Mouse (Mus musculus) lung, adult 2 months (tissue): Measurements from ENCODE around the gene Mrps30. TPM values are rescaled to one million over a fixed set of nuclear protein-coding genes. Genes with fewer than 3 reads are reported as not detected.

Experiments used
- DNase-seq: peaks from one replicate; pipeline ENCODE4 v3.0.0; 2022
- H3K4me1 ChIP-seq: fragments of 200-500 bp; 2 replicates; pipeline ENCODE4 v1.6.1; 2011; ENCODE audit warnings: low read length; ENCODE audit not compliant: control insufficient read depth, insufficient read depth
- H3K4me3 ChIP-seq: fragments of 200-500 bp; replicated peaks from 2 replicates; pipeline ENCODE3; 2011; ENCODE audit warnings: low read depth, mild to moderate bottlenecking, control low read depth, low read length; ENCODE audit errors: extremely low read depth
- CTCF ChIP-seq: fragments of 200-500 bp; IDR thresholded peaks from 2 replicates; pipeline ENCODE4 v1.5.1; 2011; ENCODE audit warnings: mild to moderate bottlenecking, low read length, control low read depth; ENCODE audit not compliant: insufficient read depth
- POLR2A ChIP-seq: fragments of 200-500 bp; IDR thresholded peaks from 2 replicates; pipeline ENCODE4 v1.6.1; 2011; ENCODE audit warnings: low read depth, mild to moderate bottlenecking, control low read depth, low read length, borderline replicate concordance; ENCODE audit errors: extremely low read depth
- WGBS: fragments of 180-500 bp; shearing (Covaris S2); methylation state at CpG from one replicate; pipeline ENCODE4 v1.1.7; 2018; 5-methylcytosine and 5-hydroxymethylcytosine counted together
- polyA plus RNA-seq: library from polyadenylated mRNA; depleted of rRNA; stranded (reverse); fragments of >200 nt; gene quantifications from 2 replicates; pipeline ENCODE4 v1.2.3, GENCODE M21; 2012; rRNA removed

Mrps30 gene
- polyA plus RNA-seq, 1 experiment = 12.3 TPM

GRCm38 (mm10) chr13:118380381-118380780, 6.7 kb downstream of the Mrps30 start:
- WGBS = 53% methylated on average over 10 of the region's 10 CpGs
- no peak overlapping the region for H3K4me3 ChIP-seq
- no peak for DNase-seq
- no peaks in the 10 kb centered on the region for H3K4me1 ChIP-seq
- TF ChIP-seq CTCF = no peak
- no peak for TF ChIP-seq POLR2A

DNA sequence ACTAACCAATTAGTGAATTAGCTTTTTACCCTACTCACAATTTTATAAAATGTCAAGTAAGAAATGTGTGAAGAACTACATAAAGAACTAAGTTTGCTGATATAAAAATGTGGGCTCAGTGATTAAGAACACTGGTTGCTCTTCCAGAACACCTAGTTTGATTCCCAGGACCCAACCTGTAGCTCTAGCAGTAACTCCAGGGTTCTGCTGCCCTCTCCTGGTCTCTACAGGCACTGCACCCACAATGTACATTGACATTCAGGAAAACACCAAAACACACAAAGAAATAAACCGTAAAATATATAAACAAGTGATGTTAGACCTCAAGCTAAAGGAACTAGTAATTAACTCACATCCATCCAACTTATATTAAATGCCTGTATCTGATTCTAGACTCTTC, 7.9 kb downstream of the Mrps30 start:
- peak; percentile 34 for DNase-seq
- no peaks in the 10 kb centered on the region for H3K4me1 ChIP-seq
- TF ChIP-seq POLR2A (no peak), CTCF (peak; percentile 74)
- H3K4me3 ChIP-seq = no peak overlapping the region
- 37% methylated on average over 1 of the region's 1 CpGs for WGBS

DNA sequence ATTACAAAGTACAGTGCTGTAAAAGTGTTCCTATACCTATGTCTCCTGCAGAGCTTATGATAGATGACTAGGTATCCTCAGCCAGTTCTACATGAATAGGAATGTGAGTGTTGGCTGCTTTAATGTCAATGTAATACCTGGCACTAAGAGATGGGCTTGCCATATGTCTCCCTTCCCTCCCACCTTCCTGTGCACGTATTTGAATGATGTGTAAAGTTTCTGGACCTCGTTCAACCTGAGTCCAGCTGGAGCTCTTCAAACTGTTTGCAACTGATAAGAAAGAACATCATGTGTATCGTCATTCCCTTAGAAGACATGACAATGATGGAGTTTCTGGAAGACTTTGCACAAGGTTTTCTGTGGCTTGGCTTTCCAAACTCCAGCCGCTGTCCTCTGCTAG, 14.2 kb downstream of the Mrps30 start:
- Histone ChIP-seq H3K4me1 (no peaks in the 10 kb centered on the region), H3K4me3 (no peak overlapping the region)
- no peak for DNase-seq
- WGBS = 60% methylated on average over 4 of the region's 4 CpGs
- TF ChIP-seq CTCF (no peak), POLR2A (no peak)

DNA sequence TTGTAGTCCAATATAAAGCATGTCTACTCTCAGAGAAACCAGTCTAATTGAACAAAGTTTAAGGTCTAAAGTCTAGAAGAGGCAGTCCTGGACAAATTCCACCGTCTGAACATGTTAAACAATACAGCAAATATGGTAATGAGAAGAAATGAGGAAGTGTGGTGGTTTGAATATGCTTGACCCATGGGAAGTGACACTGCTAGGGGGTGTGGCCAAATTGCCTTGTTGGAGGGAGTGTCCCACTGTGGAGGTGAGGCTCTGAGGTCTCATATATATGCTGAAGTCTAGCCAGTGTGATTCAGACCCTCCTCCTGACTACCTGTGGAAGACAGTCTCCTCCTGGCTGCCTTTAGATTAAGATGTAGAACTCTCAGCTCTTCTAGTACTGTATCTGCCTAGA, 21.3 kb downstream of the Mrps30 start:
- H3K4me1 ChIP-seq = no peaks in the 10 kb centered on the region
- no peak overlapping the region for H3K4me3 ChIP-seq
- no peak for DNase-seq
- no peak for TF ChIP-seq CTCF
- TF ChIP-seq POLR2A = no peak
- 38% methylated on average over 1 of the region's 1 CpGs for WGBS

GRCm38 (mm10) chr13:118363342-118363741, 23.7 kb downstream of the Mrps30 start:
- DNase-seq = no peak
- Histone ChIP-seq H3K4me3 (no peak overlapping the region), H3K4me1 (no peaks in the 10 kb centered on the region)
- TF ChIP-seq POLR2A = no peak
- no peak for TF ChIP-seq CTCF
- 88% methylated on average over 6 of the region's 6 CpGs for WGBS

DNA sequence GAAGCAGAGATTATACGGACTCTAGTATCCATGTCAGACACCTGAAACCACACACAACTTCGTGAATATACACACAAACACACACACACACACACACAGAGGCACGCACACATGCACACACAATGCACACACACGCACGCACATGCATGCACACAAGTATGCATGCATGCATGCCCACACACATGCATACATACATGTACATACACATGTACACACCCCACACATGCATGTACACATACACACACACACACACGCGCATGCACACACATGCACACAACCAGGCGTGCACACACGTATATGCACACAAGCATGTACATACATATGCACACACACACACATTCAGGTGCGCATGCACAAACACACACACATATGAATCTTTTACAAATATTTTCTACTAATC, 36.2 kb downstream of the Mrps30 start:
- no peaks in the 10 kb centered on the region for H3K4me1 ChIP-seq
- 87% methylated on average over 10 of the region's 10 CpGs for whole genome bisulfite sequencing
- TF ChIP-seq CTCF (no peak), POLR2A (no peak)
- no peak for DNase-seq
- H3K4me3 ChIP-seq = no peak overlapping the region

GRCm38 (mm10) chr13:118350257-118350656, 36.8 kb downstream of the Mrps30 start:
- DNase-seq = no peak
- 0 out of 2 replicates have a peak, but pooled peaks have one; percentile 7 for TF ChIP-seq CTCF
- TF ChIP-seq POLR2A = no peak
- Histone ChIP-seq H3K4me1 (no peaks in the 10 kb centered on the region), H3K4me3 (no peak overlapping the region)
- WGBS = 18% methylated on average over 10 of the region's 10 CpGs

Other genes starting within 250 kb of the Mrps30 start
- gene B430218F22Rik, start 622 bp downstream of the Mrps30 start, polyA plus RNA-seq = not detected in 2 replicates